Mouse (Mus musculus): ENCODE results near the gene Qars.

- no peak for TF ChIP-seq CTCF (IDR thresholded peaks at IDR 0.05; ENCODE audit: low read depth, low read length)
- no peak for TF ChIP-seq POLR2AphosphoS5 (IDR thresholded peaks at IDR 0.05; ENCODE audit: insufficient replicate concordance, low read depth, low read length)
- TF ChIP-seq TAL1 (conservative IDR thresholded peaks at IDR 0.05; ENCODE audit: low read depth, low read length) = no peak
Measured at GRCm38 (mm10) chr9:108531496-108531895, 24.0 kb downstream of the Qars start.

Measured in G1E (cell line).